Mouse (Mus musculus): ENCODE results near the gene Glycam1.
"Not testable (repeated sequence)": the region's sequence is repeated elsewhere in the genome, so short reads cannot be mapped to it uniquely, and the experiment has no call there.

The Glycam1 gene

DNA sequence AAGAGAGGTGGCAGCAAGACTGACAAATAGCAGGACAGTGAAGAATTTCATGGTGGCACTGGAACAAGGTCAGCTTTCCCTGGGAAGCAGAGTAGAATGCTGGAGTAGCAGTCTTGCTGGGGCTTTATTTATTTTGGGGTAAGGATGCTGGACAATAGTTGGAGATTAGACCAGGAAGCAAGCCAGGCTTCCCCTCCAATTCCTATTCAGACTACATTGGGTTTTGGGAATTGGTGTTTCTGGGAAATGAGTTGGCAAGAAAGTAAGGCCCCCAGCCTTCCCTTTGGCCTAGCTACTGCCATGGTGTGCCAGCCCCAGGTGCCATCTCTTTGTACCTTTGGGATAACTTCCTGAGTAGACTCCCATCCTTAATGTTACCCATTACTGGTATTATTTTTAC lies at the start of gene Glycam1:
Glycam1 (minus strand) TSS at position 101 of the 400 bp plus-strand sequence.
- DNase-seq (ENCODE audit: low read depth in 1 of 2, low spot score in 2 of 2) = no peak

DNA sequence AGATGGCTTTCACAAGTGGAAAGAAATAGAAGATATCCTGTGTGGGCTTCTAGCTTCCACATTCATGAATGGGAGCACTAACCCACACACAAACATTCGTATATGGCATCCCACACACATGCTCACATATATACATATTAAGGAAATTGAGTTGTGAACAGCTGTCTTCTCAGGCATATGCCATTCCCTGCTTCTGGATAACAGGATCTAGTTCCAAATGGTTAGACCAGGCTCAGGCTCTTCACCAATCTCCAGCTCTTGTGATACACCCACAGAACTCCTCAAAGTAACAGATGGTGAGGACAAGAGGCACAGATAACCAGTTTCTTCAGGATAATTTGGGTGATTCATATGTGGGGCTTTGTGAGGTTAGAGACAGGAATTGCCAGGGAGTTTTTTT lies 39.6 kb upstream of the Glycam1 start:
- DNase-seq (ENCODE audit: low read depth in 1 of 2, low spot score in 2 of 2) = no peak

DNA sequence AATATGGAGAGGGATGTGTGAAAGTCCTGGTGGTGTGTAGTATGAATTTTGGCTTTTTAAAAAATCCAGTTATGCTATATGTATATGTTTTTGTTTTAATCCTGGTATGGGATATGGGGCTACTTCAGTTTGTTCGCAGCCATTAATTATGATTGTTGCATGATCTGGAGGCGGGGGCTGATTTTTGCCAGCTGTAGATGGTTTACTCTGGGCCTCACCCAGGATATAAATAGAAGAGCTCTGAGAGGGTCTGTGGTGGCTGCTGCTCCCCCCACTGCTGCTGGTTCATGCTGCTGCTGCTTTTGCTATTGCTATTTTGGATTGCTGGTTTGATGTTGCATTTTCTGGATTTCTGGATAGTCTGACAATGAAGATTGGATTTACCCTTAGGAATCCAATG lies 25.9 kb upstream of the Glycam1 start:
- no peak for DNase-seq (ENCODE audit: low read depth in 1 of 2, low spot score in 2 of 2)

DNA sequence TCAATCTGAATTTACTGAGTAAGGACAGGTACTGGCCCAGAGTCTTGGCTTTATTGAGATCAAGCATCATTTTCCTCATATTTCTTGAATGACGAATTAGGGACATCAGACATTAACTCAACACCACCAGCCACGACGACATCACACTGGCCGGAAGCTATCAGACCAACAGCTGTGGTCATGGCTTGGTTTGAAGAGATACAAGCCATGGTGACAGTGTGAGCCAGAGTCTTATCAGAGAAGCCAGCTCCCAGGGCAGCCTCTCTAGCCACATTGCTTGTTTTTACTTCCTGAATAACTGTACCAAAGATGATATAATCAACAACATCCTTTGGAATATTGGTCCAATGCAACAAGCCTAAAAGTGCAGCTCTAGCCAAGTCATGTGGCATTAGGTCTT lies 22.9 kb upstream of the Glycam1 start:
- DNase-seq (ENCODE audit: low read depth in 1 of 2, low spot score in 2 of 2) = not testable (repeated sequence)

DNA sequence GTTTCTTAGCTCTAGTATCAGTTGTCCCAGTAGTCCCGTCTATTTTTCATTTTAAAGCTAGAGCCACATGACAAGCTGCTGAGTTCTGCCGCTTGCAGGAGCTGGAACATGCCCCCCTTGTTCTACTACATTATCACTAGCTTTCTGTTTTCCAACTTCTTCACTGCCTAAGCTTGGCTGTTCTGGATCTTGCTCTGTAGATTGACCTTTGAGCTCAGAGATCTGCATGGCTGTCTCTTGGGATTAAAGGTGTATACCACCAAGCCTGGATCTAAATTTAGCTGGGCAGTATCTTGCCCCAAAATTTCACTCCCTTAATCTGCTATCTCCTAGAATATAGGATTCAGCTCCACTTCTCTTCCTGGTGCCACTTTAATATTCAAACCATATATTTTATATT lies 21.0 kb upstream of the Glycam1 start:
- DNase-seq (ENCODE audit: low read depth in 1 of 2, low spot score in 2 of 2) = no peak

DNA sequence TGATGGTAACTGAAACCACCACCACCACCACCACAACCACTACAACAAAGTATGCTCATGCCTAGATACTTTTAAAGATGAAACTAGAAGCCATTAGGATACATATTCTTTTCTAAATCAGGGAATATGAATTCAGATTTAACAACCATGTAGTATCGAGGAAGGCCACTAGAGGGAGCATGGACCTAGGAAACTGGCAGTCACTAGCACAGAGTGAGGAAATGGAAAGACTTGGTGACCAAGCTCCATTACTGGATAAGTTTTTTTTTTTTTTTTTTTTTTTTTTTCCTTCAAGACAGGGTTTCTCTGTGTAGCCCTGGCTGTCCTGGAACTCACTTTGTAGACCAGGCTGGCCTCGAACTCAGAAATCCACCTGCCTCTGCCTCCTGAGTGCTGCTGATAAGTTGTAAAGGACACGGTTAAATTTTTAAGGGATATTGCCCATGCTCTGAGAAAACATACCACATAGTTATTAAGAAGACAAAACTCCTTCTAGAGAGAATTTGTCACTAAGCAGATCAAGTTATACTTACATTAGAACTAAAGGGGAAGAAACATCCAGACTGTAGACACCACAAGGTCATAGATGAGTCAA lies 12.7 kb downstream of the Glycam1 start:
- DNase-seq (ENCODE audit: low read depth in 1 of 2, low spot score in 2 of 2) = no peak

DNA sequence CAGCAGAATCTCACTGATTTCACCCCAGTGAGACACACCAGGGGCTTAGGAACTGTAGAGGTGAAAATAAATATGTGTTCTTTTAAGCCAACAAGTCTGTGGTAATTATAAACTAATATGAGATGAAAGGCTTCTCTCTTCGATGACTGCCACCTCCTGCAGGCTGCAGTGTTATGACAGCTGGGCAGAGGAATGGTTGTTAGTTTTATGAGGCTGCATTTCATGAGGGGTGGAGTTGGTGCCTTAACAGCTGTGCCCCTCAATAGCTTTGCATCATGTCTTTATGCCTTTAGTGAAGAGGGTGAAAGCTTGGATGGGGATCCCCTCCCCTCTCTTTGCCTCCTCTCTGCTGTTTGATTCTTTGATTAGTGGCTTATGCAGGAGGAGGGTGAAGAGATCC lies 13.8 kb downstream of the Glycam1 start:
- no peak for DNase-seq (ENCODE audit: low read depth in 1 of 2, low spot score in 2 of 2)

DNA sequence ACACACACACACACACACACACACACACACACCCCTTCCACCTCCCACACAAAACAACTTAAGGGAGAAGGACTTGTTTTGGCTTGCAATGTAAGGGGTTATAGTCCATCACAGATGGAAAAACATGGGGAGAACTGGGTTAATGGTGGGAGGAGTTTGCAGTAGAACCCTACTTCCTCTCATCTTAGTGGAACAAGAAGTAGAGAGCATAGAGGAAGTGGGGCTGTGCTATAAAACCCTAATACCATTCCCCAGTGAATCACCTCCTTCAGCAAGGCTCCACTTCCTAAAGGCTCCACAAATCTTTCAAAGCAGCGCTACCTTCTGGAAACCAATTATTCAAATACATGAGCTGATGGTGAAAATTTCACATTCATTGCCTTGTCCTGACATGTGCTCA lies 15.4 kb downstream of the Glycam1 start:
- no peak for DNase-seq (ENCODE audit: low read depth in 1 of 2, low spot score in 2 of 2)

DNA sequence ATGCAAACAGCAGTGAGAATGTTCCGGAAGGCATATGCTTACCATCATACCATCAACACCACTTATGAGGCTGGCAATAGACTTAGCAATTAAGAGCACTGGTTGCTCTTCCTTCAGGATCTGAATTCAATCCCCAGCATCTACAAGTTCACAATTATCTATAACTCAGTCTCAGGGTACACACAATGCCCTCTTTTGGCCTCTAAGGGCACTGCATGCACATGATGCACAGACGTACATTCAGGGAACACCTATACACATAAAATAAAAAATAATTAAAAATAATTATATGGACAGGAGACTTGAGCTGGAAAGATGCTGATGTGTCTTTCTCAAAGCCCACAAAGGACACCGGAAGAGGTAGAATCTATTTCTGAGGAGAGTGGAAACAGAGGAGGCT lies 16.9 kb downstream of the Glycam1 start:
- DNase-seq (ENCODE audit: low read depth in 1 of 2, low spot score in 2 of 2) = no peak

DNA sequence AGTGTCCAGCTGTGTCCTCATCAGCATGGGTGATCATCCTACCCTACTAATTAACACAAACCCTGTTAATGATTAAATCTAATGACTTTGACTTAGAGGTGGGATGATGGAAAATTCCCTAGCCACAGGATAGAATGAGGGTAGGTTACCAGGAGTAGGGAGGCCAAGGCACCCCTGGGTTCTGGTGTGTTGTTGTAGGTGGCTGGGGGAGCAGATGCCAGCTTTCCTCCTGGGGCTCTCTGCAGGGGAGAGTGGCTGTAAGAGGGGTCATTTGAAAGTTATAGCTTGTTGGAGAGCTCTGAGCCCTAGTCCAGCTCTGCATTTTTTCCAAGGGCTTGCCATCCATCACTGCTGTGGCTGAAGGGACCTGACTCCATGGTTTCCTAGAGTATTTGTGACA lies 22.4 kb downstream of the Glycam1 start:
- no peak for DNase-seq (ENCODE audit: low read depth in 1 of 2, low spot score in 2 of 2)

DNA sequence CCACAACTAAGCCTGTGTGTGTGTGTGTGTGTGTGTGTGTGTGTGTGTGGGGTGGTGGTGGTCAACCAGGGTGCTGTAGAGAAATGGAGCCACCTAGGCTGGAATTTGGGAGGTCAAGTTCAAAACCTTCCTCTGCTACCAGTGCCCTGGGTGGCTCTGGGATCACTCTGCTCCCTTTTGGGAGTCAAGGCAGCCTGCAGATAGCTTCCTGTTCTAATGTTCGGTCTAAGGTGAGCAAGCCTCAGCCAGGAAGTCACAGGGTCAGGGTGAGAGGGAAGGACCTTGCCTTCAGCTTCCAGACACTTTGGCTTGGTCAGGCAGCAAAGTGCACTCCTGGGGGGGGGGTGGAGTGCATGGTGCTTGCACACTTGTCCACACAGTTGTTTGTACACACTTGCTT lies 24.2 kb downstream of the Glycam1 start:
- DNase-seq (ENCODE audit: low read depth in 1 of 2, low spot score in 2 of 2) = no peak

DNA sequence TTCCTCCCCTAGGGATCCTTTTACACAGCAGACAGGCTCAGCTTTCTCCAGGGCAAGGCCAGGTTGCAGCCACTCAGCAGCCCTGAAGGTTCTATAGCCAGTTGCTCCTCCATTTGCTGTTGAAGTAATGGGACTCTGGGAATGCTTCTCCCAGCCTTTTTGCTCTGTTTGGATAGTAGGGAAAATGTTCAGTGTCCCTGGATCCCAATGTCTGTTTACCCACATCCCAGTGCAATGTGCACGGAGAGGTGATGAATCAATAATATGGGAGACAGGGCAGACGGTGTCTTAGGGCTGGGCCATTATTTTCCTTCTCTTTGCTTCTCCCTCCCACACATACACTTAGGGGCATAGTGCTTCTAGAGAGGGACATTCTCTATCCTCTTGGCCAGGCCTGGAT lies 25.6 kb downstream of the Glycam1 start:
- DNase-seq (ENCODE audit: low read depth in 1 of 2, low spot score in 2 of 2) = no peak

DNA sequence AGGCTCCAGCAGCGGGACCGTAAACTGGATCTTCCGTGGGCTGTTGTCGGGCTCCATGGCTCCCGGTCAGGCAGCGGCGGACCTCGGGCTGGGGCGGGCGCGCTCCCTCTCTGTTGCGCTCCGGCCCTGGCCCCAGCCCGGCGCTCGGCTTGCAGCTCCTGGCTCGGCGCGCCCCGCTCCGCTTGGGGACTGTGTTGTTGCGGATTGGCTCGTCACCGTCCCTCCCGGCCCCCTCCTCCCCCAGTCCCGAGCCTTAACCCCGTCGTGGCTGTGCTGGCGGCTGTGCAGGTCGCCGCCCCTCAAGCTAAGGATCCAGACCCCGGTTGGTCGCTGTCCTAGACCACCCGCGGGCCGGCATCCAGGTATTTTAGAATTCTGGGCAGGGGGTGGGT lies 27.1 kb downstream of the Glycam1 start, which contains the start of gene Ppp1r1a:
Ppp1r1a (minus strand) TSS at position 182 of the 392 bp plus-strand sequence.
- DNase-seq (ENCODE audit: low read depth in 1 of 2, low spot score in 2 of 2) = no peak

DNA sequence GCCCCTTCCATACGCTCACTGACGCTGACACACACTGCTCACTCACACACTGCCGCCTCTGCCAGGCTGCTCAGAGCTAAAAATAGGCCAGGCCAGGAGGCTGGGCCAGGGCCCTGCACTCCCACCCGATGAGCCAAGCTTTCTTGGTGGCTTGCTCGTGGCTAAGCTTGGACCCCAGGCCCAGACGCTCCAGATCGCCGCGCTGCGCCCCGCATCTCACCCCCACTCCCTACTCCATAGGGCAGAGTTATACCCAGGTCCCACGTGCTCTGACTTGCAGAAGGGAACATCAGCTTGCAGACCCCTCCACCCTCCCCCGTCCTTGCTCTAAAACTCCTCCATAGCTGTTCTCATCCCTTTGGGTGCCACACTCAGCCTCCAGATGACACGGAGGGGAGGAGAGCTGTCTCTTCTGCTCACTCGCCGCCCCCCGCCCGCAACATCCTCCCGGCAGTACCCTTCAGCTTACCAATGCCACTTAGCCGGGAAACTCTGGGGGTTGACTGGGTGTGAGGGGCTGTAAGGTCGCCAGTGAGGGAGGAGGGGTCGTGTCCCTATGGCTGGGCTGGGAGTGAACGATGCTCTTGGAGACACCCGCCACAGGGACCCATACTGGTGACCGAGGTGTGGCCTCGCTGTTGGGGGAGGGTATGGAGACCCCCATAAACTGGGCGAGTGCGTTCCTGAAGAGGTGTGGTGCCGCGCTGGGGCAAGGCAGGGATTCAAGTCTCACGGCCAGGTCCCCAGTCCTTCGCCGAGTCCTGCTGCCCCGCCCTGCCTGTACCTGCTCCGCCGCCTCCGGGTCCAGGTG lies 27.7 kb downstream of the Glycam1 start:
- DNase-seq (ENCODE audit: low read depth in 1 of 2, low spot score in 2 of 2) = no peak

DNA sequence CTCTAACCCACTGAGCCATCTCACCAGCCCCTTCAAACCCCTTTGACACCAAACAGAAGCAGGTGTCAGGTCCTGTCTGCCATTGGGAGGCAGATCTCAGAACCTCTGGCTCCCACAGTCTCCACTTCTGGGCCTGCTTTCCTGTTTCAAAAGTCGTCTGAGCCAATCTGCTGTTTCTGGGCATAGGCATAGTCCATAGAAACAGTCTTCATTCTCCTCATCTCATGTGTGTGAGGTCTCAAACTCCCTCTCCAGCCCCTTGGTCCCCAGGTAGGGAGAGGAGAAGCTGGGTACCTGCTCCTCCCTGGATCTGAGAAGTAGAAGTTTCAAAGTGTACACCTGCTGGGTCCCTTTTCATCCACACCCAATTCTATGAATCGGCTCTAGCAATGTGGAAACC lies 28.4 kb downstream of the Glycam1 start:
- DNase-seq (ENCODE audit: low read depth in 1 of 2, low spot score in 2 of 2) = no peak

DNA sequence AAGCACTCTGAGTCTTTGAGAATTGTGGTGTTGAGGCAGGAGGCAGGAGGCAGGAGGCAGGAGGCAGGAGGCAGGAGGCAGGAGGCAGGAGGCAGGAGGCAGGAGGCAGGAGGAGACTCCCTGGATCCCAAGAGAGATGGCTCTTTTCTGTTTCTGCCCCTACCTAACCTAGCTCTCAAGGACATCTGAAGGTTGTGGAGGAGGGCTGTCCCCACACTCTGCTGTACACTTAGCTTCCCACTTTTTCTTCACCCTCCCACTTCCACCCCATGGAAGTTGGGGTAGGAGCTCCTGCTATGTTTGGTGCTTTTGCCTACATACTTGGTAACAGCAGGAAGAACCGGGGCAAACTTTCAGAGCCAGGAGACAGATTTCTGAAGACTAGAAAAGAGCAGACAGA lies 29.1 kb downstream of the Glycam1 start:
- DNase-seq (ENCODE audit: low read depth in 1 of 2, low spot score in 2 of 2) = no peak

DNA sequence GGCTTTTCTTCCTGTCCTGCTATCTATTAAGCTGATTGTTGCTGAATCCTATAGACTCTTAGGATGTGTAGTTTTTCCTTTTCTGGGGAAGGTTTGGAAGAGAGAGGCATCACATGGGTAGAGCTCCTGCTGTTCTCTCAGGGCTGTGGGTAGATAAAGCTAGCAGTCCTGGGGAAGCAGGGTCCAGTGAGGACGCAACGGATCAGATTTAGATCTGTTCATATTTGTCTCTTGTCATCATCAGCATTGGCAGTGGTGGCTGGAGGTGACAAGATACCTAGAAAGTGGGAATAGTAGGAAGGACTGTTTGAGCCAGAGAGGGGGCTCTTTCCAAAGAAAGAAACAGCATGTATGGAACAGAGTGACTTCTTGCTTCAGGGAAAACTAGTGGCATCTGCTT lies 29.9 kb downstream of the Glycam1 start:
- no peak for DNase-seq (ENCODE audit: low read depth in 1 of 2, low spot score in 2 of 2)

DNA sequence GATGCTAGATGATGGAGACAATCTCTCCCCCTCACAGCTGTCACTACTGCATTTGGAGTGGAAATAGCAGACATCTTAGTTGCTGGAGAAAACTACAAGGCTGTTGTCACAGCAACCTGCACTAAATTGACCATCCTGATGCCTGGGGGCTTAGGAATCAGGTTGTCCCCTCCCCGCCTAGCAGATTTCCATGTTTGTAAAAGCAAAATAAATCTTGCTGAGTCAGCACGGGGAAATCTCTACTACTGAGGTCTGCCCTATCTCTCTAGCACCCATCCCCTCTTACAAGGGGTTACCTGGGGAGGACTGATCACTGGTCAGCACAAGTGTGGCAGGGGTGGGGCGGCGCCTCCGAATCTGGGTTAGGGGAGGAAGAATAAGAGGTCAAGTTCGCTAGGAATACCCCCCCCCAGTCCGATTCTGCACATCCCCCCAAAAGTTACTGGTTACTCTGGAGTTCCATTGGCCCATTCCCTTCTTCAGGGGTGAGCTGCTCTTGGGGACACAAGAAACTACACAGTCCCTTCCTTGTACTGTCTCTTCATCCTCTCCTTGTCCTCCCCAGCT lies 30.7 kb downstream of the Glycam1 start:
- DNase-seq (ENCODE audit: low read depth in 1 of 2, low spot score in 2 of 2) = no peak

DNA sequence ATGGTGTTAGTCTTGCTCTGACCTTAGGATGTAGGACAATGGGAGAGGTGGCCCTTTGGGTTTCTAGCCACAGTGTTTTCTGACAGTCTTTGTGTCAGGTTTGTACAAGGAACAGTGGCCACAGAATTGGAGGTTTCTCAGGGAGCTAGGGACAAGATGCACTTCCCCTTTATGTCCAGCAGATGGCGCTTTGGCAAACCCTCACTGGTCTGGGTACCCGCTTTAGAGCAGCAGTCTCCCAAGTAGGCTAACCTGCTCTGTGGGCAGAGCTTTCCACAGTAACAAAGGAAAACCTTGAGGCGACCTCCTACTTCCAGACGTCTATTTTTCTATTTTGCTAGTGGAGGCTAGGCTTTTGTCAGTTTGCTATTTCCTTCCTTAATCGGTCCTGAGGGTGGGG lies 34.5 kb downstream of the Glycam1 start:
- DNase-seq (ENCODE audit: low read depth in 1 of 2, low spot score in 2 of 2) = no peak

DNA sequence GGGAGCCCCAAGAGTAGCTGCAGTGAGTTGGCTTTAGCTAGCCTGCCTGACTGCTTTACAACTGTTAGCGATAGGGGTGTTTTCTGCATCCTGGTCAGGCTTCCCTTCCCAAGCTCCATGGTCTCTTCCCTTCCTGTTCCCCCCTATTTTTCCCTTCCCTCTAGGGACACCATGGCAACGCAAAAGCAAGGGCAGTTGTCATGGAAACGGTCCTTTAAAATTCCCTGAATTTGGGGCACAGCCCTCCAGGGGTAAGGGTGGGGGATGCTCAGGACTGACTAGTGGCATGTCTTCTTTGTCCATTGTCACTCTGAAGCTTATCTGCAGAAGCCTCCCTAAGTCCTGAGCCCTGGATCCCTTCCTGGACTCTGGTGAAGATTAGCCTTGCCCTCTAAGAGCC lies 41.7 kb downstream of the Glycam1 start:
- DNase-seq (ENCODE audit: low read depth in 1 of 2, low spot score in 2 of 2) = no peak

DNA sequence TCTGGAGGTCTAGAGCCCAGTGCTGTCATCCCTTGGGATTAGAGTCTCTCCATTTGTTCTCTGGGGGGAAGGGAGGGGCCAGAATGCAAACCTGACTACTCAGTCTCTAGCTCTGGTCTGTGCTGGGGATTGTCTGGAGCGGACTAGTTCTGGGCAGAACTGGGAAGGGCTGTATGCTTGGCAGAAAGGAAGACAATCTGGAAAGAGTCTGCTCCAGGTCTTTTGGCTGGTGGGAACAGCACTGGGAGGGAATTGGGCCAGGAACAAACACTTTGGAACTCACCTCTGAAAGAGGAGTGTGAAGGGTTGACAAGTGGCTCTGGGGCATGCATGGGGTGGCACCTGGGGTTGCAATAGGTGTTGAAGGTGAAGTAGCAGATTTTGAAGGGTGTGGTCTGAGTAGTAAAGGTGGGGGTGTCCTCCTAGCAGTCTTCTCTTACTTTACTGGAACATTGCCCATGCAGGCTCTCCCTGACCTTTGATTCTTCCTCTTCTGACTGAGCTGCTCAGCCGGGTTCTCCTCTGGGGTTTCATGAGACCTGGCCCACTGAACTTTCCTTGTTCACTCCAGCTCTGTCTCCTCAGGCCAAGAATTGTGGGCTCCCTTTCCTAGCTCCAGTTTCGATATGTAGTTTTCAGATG lies 42.3 kb downstream of the Glycam1 start:
- no peak for DNase-seq (ENCODE audit: low read depth in 1 of 2, low spot score in 2 of 2)

All from monocyte, adult 2 months (primary cell).